Mouse (Mus musculus): ENCODE measurements around the gene Pla2g2e.
"Not testable (repeated sequence)": the region's sequence is repeated elsewhere in the genome, so short reads cannot be mapped to it uniquely, and the experiment has no call there.

Gene Pla2g2e

GRCm38 (mm10) chr4:138882179-138882578 lies 4.4 kb downstream of the Pla2g2e start:
- peak; percentile 41 for DNase-seq (ENCODE audit: low read depth, low spot score)

GRCm38 (mm10) chr4:138884261-138884660 lies 6.5 kb downstream of the Pla2g2e start:
- peak; percentile 83 for DNase-seq (ENCODE audit: low read depth, low spot score)

GRCm38 (mm10) chr4:138889165-138889564 lies 11.4 kb downstream of the Pla2g2e start:
- peak; percentile 83 for DNase-seq (ENCODE audit: low read depth, low spot score)

GRCm38 (mm10) chr4:138889635-138890034 lies 11.9 kb downstream of the Pla2g2e start:
- DNase-seq (ENCODE audit: low read depth, low spot score) = peak; percentile 22

- DNase-seq (ENCODE audit: low read depth, low spot score) = no peak
These were observed 14.9 kb downstream of the Pla2g2e start for GRCm38 (mm10) chr4:138892655-138893054.

- not testable (repeated sequence) for DNase-seq (ENCODE audit: low read depth, low spot score)
These were observed 16.0 kb downstream of the Pla2g2e start for GRCm38 (mm10) chr4:138893789-138894188.

- DNase-seq (ENCODE audit: low read depth, low spot score) = no peak
These were observed 21.6 kb downstream of the Pla2g2e start for GRCm38 (mm10) chr4:138899361-138899760.

GRCm38 (mm10) chr4:138905624-138906337 lies 28.0 kb downstream of the Pla2g2e start:
- DNase-seq (ENCODE audit: low read depth, low spot score) = no peak

- DNase-seq (ENCODE audit: low read depth, low spot score) = peak; percentile 41
These were observed 35.5 kb downstream of the Pla2g2e start for GRCm38 (mm10) chr4:138913141-138913787.

GRCm38 (mm10) chr4:138913797-138914196 lies 36.1 kb downstream of the Pla2g2e start, which contains the start of gene Otud3:
Gene Otud3, minus strand, starts transcription at chr4:138913945.
- peak; percentile 98 for DNase-seq (ENCODE audit: low read depth, low spot score)

GRCm38 (mm10) chr4:138917282-138917681 lies 39.5 kb downstream of the Pla2g2e start:
- peak; percentile 70 for DNase-seq (ENCODE audit: low read depth, low spot score)

GRCm38 (mm10) chr4:138921254-138922130 lies 43.8 kb downstream of the Pla2g2e start:
- no peak for DNase-seq (ENCODE audit: low read depth, low spot score)

GRCm38 (mm10) chr4:138922131-138922459 lies 44.4 kb downstream of the Pla2g2e start:
- DNase-seq (ENCODE audit: low read depth, low spot score) = peak; percentile 92

GRCm38 (mm10) chr4:138925561-138925960 lies 47.8 kb downstream of the Pla2g2e start:
- DNase-seq (ENCODE audit: low read depth, low spot score) = no peak

All from R1 (cell line).